Comparison of ENCODE assay signal across 15 mouse cellular contexts in the genomic region with DNA sequence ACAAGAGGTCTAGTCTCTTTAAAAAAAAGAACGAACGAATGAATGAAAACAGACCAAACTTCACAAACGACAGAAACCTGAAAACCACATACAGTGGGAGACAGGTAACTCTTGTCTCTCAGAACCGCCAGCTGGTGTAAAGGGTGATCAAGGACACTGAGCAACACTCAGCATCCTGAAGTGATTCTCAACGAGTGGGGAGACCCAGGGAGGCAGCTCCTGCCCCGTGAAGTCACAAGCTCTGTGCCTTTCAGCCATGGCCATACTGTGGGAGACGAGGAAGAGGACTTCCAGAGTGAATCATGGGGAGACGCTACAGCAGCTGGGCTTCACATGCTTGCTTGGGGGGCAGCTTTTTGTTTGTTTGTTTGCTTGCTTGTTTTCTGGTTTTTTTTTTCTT.
A peak's percentile ranks its signal among the peaks of the same experiment; 100 is the strongest.
DNase-seq lines count a peak whose midpoint lies in the region; ATAC-seq and TF ChIP-seq lines count a peak whose summit lies in the region.
"Had no signal": no experiment of that assay in that cellular context is flagged by ENCODE, and none has a peak within 500 bp of the region (broad histone marks: within the 10 kb centered on the region; RNA-seq: fewer than 3 reads in every experiment).

No protein-coding gene starts in this region.

- TF ChIP-seq CTCF in stomach, postnatal 0 days (IDR thresholded peaks at IDR 0.05; ENCODE audit: low read depth): no peak

- no peak for ATAC-seq in heart, embryonic 11.5 days (replicated peaks; ENCODE audit: insufficient number of reproducible peaks, low FRiP score, low TSS enrichment)
- ATAC-seq in stomach, postnatal 0 days (ENCODE audit: low FRiP score, low TSS enrichment): no peak
- ATAC-seq in forebrain, embryonic 13.5 days: no peak
- ATAC-seq: activated CD4-positive, CD25-positive, alpha-beta regulatory T cell, adult 4 months; CD4-positive, CD25-positive, alpha-beta regulatory T cell, adult 4 months; Patski had no signal

- no peak overlapping the region for H3K4me3 ChIP-seq in heart, embryonic 10.5 days
- H3K4me3 ChIP-seq in heart, embryonic 11.5 days (ENCODE audit: low read depth, low read length): no peak overlapping the region
- no peak overlapping the region for H3K4me3 ChIP-seq in stomach, postnatal 0 days (ENCODE audit: low read depth, low read length)
- no peak overlapping the region for H3K4me3 ChIP-seq in forebrain, embryonic 13.5 days

- no peak overlapping the region for H3K9ac ChIP-seq in heart, embryonic 11.5 days (ENCODE audit: low read depth, low read length)
- no peak overlapping the region for H3K9ac ChIP-seq in stomach, postnatal 0 days (ENCODE audit: low read length)
- no peak overlapping the region for H3K9ac ChIP-seq in forebrain, embryonic 13.5 days

- no peak overlapping the region for H3K27ac ChIP-seq in heart, embryonic 10.5 days
- no peak overlapping the region for H3K27ac ChIP-seq in heart, embryonic 11.5 days (ENCODE audit: low read depth, low read length)
- H3K27ac ChIP-seq in stomach, postnatal 0 days (replicated peaks): no peak overlapping the region
- no peak overlapping the region for H3K27ac ChIP-seq in forebrain, embryonic 13.5 days

- no peaks in the 10 kb centered on the region for H3K36me3 ChIP-seq in heart, embryonic 10.5 days
- H3K36me3 ChIP-seq in heart, embryonic 11.5 days (ENCODE audit: control insufficient read depth, insufficient read depth, low read length): no peaks in the 10 kb centered on the region
- H3K36me3 ChIP-seq in stomach, postnatal 0 days (ENCODE audit: control insufficient read depth, insufficient read depth, low read length): no peaks in the 10 kb centered on the region
- no peaks in the 10 kb centered on the region for H3K36me3 ChIP-seq in forebrain, embryonic 13.5 days (ENCODE audit: poor library complexity, severe bottlenecking)
- H3K36me3 ChIP-seq: G1E had no signal

- no peak overlapping the region for H3K4me2 ChIP-seq in heart, embryonic 11.5 days
- H3K4me2 ChIP-seq in stomach, postnatal 0 days (replicated peaks; ENCODE audit: low read depth): no peak overlapping the region
- H3K4me2 ChIP-seq in forebrain, embryonic 13.5 days: no peak overlapping the region

- H3K27me3 ChIP-seq in heart, embryonic 10.5 days (ENCODE audit: insufficient read depth, poor library complexity, severe bottlenecking): no peaks in the 10 kb centered on the region
- no peaks in the 10 kb centered on the region for H3K27me3 ChIP-seq in heart, embryonic 11.5 days (ENCODE audit: control insufficient read depth, insufficient read depth, low read length)
- no peaks in the 10 kb centered on the region for H3K27me3 ChIP-seq in stomach, postnatal 0 days (ENCODE audit: control insufficient read depth, insufficient read depth, low read length)
- H3K27me3 ChIP-seq in forebrain, embryonic 13.5 days: no peaks in the 10 kb centered on the region
- H3K27me3 ChIP-seq: CH12.LX, Patski had no signal

- H3K4me1 ChIP-seq in heart, embryonic 10.5 days: no peaks in the 10 kb centered on the region
- no peaks in the 10 kb centered on the region for H3K4me1 ChIP-seq in heart, embryonic 11.5 days (ENCODE audit: control insufficient read depth, insufficient read depth, low read length)
- no peaks in the 10 kb centered on the region for H3K4me1 ChIP-seq in stomach, postnatal 0 days (replicated peaks; ENCODE audit: control insufficient read depth, insufficient read depth)
- no peaks in the 10 kb centered on the region for H3K4me1 ChIP-seq in forebrain, embryonic 13.5 days

- intact Hi-C loops in heart, postnatal 25 days (cut with DNase I): no loop called here

- H3K9me3 ChIP-seq in heart, embryonic 10.5 days: no peaks in the 10 kb centered on the region
- peaks cover 4% of the 10 kb centered on the region; the same call in 1 of the 2 replicates for H3K9me3 ChIP-seq in heart, embryonic 11.5 days (replicated peaks; ENCODE audit: control insufficient read depth, low read length)
- H3K9me3 ChIP-seq in stomach, postnatal 0 days (ENCODE audit: control insufficient read depth, low read length): no peaks in the 10 kb centered on the region
- H3K9me3 ChIP-seq in forebrain, embryonic 13.5 days (replicated peaks): no peaks in the 10 kb centered on the region

- WGBS in heart, embryonic 10.5 days: 77% methylated on average over 8 of the region's 8 CpGs
- 73% methylated on average over 8 of the region's 8 CpGs for WGBS in heart, embryonic 11.5 days (ENCODE audit: insufficient replicate concordance)
- 86% methylated on average over 8 of the region's 8 CpGs for WGBS in stomach, postnatal 0 days
- 84% methylated on average over 8 of the region's 8 CpGs for WGBS in forebrain, embryonic 13.5 days

- TF ChIP-seq EP300 in stomach, postnatal 0 days (optimal IDR thresholded peaks at IDR 0.05): no peak

- DNase-seq in cerebellum, adult 9-11 months: peak; percentile 12
- no peak for DNase-seq in cerebellum, adult 11 months
- peak; percentile 70 for DNase-seq in heart, adult 11 months
- DNase-seq in heart, postnatal 25 days (ENCODE audit: low spot score): no peak
- peak; percentile 51 for DNase-seq in heart, embryonic 10.5 days (ENCODE audit: low spot score)
- peak; percentile 9 for DNase-seq in stomach, postnatal 0 days (ENCODE audit: low spot score)
- DNase-seq: B cell, adult 2 months; cerebellum, adult 11-12 months had no signal

Comparison
In these comparisons a context has a peak if more than half of its experiments do, and no peak if none do; other contexts are left out.
1. DNase-seq: peak in cerebellum, adult 9-11 months (single experiment), heart, adult 11 months (single experiment), heart, embryonic 10.5 days (single experiment) and stomach, postnatal 0 days (single experiment); none in cerebellum, adult 11 months (single experiment) and heart, postnatal 25 days (single experiment).